In the genomic region with DNA sequence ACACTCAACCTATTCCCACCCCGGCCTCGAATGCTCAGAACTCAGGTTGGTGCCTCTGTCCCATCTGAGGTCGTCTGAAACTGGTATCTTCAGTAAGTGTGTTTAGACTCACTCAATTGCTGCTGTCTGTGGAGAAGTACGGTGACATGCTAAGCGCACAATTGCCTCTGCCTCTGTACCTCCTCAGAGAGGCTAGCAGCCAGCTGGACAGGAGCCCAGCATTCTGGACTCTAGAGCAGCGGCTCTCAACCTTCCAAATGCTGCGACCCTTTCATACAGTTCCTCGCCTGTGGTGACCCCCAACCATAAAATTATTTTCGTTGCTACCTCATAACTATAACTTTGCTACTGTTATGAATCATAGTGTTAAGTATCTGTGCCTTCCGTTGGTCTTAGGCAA, we compare ENCODE assay signal across 12 mouse cellular contexts. TPM values are rescaled to one million over a fixed set of nuclear protein-coding genes. Genes with fewer than 3 reads are reported as not detected.
A peak's percentile ranks its signal among the peaks of the same experiment; 100 is the strongest.
DNase-seq lines count a peak whose midpoint lies in the region; ATAC-seq and TF ChIP-seq lines count a peak whose summit lies in the region.
"Had no signal": no experiment of that assay in that cellular context is flagged by ENCODE, and none has a peak within 500 bp of the region (broad histone marks: within the 10 kb centered on the region; RNA-seq: fewer than 3 reads in every experiment).

No protein-coding gene starts in this region.

- H3K27ac ChIP-seq in heart, embryonic 12.5 days (ENCODE audit: poor library complexity, severe bottlenecking), result no peak overlapping the region
- H3K27ac ChIP-seq in layer of hippocampus, adult 2 months, result peak overlapping the region; percentile 44; the same call in 1 of the 2 replicates
- H3K27ac ChIP-seq: limb, embryonic 13.5 days had no signal

- no peaks in the 10 kb centered on the region for H3K9me3 ChIP-seq in heart, embryonic 12.5 days (replicated peaks)
- H3K9me3 ChIP-seq: embryonic facial prominence, embryonic 10.5 days; limb, embryonic 13.5 days had no signal

- H3K9ac ChIP-seq in heart, embryonic 12.5 days, result no peak overlapping the region
- H3K9ac ChIP-seq: limb, embryonic 13.5 days; liver, postnatal 0 days had no signal

- H3K4me3 ChIP-seq in heart, embryonic 12.5 days, result no peak overlapping the region
- H3K4me3 ChIP-seq in layer of hippocampus, adult 2 months, result no peak overlapping the region
- H3K4me3 ChIP-seq: embryonic facial prominence, embryonic 10.5 days; limb, embryonic 13.5 days had no signal

- ATAC-seq in heart, embryonic 12.5 days (ENCODE audit: insufficient number of reproducible peaks, low FRiP score), result no peak
- ATAC-seq: activated CD4-positive, CD25-positive, alpha-beta regulatory T cell, adult 4 months; CD4-positive, CD25-positive, alpha-beta regulatory T cell, adult 4 months; liver, postnatal 0 days had no signal

- no peak for TF ChIP-seq CTCF in layer of hippocampus, adult 2 months (conservative IDR thresholded peaks at IDR 0.05)

- DNase-seq in heart, postnatal 10 days, result peak; percentile 63 to 67
- DNase-seq in layer of hippocampus, adult 2 months (ENCODE audit: low spot score in 2 of 2), result no peak
- no peak for DNase-seq in layer of hippocampus, postnatal 36 days
- DNase-seq in Muller cell, postnatal 12 days (ENCODE audit: inconsistent ontology term), result peak; percentile 29
- peak; percentile 12 for DNase-seq in adipocyte (ENCODE audit: low spot score)
- DNase-seq in ovary, postnatal 10 days (ENCODE audit: low spot score), result no peak
- DNase-seq: liver, postnatal 0 days had no signal

- H3K27me3 ChIP-seq in heart, embryonic 12.5 days (replicated peaks), result peaks cover 23% of the 10 kb centered on the region

- intact Hi-C loops in heart, postnatal 10 days (cut with DNase I), result no loop called here

- H3K4me1 ChIP-seq in heart, embryonic 12.5 days (replicated peaks), result peaks cover 42% of the 10 kb centered on the region

- H3K4me2 ChIP-seq in heart, embryonic 12.5 days, result no peak overlapping the region
- H3K4me2 ChIP-seq: limb, embryonic 13.5 days had no signal

- 83% methylated on average over 10 of the region's 10 CpGs for WGBS in heart, embryonic 12.5 days

- H3K36me3 ChIP-seq in heart, embryonic 12.5 days, result no peaks in the 10 kb centered on the region

RNA-seq across cellular contexts. Expression of a gene that starts 34.3 kb away (rescaled TPM):
- total RNA-seq in heart, postnatal 10 days (2021), result 10 to 100 TPM; 20.7 to 22.2 TPM
- 21.8 and 23.0 TPM in 2 replicates for polyA plus RNA-seq in heart, embryonic 12.5 days (2016; fragmentation: Nextera tagmentation; extraction: Ambion mirVana)
- total RNA-seq in layer of hippocampus, adult 2 months (2021), result 10 to 100 TPM; 10.8 to 11.5 TPM
- 10 to 100 TPM in 1 of 2 experiments, 1 to 10 TPM in 1; 9.4 to 11.8 TPM for total RNA-seq in layer of hippocampus, postnatal 36 days (2021)

Comparison
In these comparisons a context has a peak if more than half of its experiments do, and no peak if none do; other contexts are left out.
1. DNase-seq: peak in heart, postnatal 10 days (2 of 2), Muller cell, postnatal 12 days (single experiment) and adipocyte (single experiment); none in layer of hippocampus, adult 2 months (0 of 2), layer of hippocampus, postnatal 36 days (0 of 2) and ovary, postnatal 10 days (single experiment).